Mouse (Mus musculus) spleen, adult 18-20 months (tissue): ENCODE measurements around the gene Pnpo.

Source experiments
- DNase-seq, 2 experiments: peaks; one replicate each; pipeline ENCODE4 v3.0.0; 2022; ENCODE audit warnings: mixed read lengths in 2 of 2

Gene Pnpo

DNA sequence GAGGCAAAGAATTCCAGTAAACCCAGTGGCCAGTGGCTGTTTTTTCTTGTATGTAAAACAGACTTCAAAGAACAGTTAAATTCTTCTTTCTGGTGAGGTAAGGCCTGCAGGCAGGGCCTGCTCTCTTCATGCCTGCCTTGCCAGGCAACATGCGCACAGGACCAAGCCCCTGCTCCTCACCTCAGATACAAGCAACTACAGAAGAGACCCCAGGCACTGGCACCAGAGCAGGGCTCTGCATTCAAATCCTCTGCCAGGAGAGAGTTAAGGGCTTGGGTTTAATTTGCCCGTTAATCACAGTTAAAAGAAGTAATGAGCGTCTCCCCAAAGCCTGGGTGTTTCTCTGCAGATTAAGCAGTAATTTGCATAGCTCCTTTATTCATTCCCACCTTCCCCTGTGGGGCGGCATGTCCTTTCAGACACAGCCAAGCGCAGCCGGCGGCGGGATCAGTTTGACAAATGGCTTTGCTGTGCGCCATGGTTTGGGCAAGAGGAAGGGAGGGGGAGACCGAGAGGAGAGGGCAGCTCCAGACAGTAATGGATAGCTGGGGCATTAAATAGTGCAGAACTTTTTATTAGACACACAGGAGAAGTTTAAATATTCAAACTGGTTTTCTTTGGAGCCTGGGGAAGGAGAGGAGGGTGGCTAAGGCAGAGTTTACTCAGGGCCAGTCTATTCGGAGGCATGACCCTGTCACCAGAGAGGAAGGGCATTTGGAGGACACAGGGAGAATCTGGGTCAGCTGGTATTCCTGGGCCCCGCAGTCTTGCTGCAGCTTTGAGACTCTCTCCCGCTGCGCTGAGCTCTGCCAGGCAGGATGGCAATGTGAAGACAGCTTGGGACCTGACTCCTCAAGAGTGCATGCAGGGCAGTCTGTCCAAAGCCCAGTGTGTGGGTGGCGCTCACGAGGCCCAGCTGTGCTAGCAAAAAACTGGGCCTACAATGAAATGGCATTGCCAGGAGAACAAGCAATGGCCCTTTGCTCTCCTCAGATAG is 40.8 kb downstream of the Pnpo start:
- no peak for DNase-seq

DNA sequence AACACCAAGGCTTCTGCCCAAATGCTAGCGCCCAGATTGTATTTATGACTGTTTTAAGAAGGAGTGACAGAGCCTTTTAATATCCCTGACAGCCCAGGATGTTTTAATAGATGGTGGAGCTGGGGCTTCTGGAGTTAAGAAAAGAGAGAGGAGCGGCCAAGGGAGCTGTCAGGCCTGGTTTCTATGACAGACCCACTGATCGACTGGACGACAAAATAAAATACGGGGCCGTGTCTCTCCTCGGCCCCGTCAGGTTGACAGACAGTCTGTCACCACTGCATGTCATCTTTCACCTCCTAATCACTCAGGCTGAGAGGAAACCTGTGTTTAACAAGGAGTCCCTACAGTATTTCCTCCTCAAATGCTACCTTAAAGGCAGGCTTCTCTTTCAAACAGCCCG is 42.5 kb downstream of the Pnpo start:
- no peak for DNase-seq

DNA sequence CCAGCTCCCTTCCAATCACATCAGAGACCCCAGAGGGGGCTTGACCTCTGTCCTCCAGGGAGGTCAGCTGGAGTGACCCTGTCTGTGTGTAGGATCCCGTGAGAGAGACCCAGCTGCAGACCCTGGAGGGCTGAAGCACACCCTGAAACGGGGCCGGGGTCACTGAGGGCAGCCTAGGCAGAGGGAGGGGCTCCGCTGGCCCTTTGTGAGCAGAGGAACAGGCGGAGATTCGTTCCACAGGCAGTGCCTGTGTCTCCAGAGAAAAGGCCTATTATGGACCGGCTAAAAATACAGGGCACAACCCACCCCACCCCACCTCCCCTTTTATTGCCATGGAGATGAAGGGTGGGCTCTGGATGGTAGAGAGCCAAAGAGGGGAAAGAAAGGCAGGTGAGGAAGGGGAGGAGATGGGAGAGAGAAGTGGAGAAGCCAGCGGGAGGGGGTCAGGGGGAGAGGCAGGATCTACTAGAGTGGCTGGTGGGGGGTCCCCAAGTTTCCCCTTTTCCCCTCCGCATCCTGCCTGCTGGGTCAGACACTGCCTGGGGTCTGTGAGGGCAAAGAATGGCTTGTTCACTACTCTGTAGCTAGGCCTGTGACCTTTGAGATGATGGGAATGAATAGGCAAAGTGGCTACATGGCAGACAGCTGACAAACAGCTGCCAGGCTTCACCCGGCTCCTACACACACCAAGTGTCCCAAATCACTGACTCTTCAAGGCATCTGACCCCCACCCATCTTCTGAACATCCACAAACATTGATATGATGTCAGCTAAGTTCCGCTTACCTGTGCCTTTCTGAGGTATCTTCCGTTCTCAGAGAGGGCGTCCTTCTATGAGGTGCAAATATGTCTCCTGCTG is 44.1 kb downstream of the Pnpo start:
- DNase-seq = no peak

DNA sequence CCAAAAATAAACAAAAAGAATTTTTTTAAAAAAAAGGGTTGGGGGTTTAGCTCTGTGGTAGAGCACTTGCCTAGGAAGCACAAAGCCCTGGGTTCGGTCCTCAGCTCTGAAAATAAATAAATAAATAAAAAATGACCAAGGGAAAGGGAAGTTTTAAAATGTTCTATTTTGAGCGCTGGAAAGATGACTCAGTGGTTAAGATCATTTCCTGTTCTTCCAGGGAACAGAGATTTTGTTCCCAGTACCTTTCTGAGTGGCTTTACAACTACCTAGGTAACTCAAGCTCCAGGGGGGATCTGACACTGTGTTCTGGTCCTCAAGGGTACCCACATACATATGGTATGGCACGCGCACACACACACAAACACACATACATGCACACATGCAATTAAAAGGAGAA is 47.9 kb downstream of the Pnpo start:
- no peak for DNase-seq

DNA sequence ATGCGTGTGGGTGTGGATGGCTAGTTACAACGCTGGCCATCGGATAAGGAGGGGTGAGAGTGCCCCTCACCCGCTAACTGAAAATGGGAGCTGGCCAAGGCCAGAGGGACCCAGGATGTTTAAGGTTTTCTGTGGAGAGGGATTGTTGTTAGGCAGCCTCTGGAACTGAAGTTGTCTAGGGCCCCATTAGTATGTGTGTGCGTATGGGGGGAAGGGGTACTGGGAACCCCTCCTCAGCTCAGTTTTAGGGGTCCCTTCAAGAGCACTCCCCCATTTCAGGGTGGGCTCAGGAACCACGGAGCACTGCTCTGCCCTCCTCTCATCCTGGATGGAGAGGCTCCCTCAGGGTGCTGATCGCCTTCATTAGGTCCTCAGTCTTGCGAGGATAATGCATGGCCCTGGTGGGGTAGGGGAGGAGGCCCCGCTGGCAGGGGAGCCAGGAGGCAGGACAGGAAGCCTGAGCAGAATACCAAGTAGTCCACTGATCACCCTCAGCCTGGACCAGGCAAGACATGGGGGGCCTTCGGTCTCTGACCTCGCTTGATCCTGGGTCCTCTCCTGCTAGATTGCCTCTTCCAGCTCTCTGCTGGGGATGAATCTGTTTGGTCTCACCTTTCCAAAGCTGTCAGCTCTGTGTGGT is 50.5 kb downstream of the Pnpo start:
- DNase-seq = no peak

DNA sequence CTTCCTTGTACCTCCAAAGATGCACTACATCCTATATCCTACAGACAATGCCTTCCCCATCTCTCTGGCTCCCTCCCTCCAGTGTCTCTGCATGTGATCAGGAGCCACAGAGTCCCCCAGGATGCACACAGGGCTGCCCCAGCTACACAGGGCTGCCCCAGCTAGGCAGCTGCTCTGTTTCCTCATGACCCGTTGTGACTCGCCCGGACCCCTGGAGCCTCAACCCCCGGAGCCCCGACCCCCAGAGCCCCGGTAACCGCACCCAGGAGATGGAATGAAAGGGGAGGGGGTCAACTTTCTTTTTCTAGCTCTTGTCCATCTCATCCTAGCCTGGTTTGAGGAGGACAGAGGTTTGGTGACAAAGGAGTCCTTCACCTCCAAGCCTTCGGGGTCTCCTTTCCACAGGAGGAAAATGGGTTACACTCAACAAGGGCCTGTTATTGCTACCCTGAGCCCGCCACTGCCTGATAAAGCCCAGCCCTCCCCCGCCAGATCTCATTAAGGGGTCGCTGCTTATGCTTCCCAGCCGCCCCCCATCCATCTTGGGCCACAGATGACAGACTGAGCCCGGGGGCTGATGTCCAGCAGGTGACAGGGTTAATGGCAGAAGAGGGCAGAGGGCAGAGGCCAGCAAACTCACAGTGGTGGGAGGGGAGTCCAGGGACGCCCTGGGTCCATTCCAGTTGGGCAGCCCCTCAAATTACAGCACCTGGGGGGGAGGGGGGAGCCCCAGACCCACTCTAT is 51.8 kb downstream of the Pnpo start:
- DNase-seq = no peak
